Mouse (Mus musculus) intestine, embryonic 16.5 days (tissue): ENCODE measurements at regions not wholly inside any gene's neighbourhood (a gene's known extent, or its start where the extent isn't known, plus 50 kb on each side); places are given as distances from the start of the nearest gene placed in this dataset.
A peak's percentile ranks its signal among the peaks of the same experiment; 100 is the strongest.

ENCODE experiments used
- ATAC-seq: fragments of 200-750 bp; cut with Nextera tagmentation; 2 replicates; pipeline ENCODE4 v1.8.0; 2017; ENCODE audit warnings: moderate TSS enrichment, moderate library complexity
- H3K27ac ChIP-seq: fragments of 300-500 bp; sonication (generic); 2 replicates; pipeline ENCODE4 v1.5.1; 2014; ENCODE audit warnings: mild to moderate bottlenecking, low read length
- H3K27me3 ChIP-seq: fragments of 300-500 bp; sonication (generic); replicated peaks from 2 replicates; pipeline ENCODE4 v1.6.1; 2014; ENCODE audit warnings: low read length, control low read depth, mixed read lengths; ENCODE audit not compliant: control insufficient read depth, insufficient read depth
- H3K36me3 ChIP-seq: fragments of 300-500 bp; sonication (generic); 2 replicates; pipeline ENCODE4 v1.6.1; 2014; ENCODE audit warnings: low read length, control low read depth; ENCODE audit not compliant: control insufficient read depth, insufficient read depth
- H3K4me1 ChIP-seq: fragments of 300-500 bp; sonication (generic); 2 replicates; pipeline ENCODE4 v1.6.1; 2014; ENCODE audit warnings: low read length, control low read depth, mixed read lengths; ENCODE audit not compliant: control insufficient read depth, insufficient read depth
- H3K4me2 ChIP-seq: fragments of 300-500 bp; sonication (generic); 2 replicates; pipeline ENCODE4 v1.6.1; 2014; ENCODE audit warnings: low read depth, low read length, control low read depth
- H3K4me3 ChIP-seq: fragments of 300-500 bp; sonication (generic); 2 replicates; pipeline ENCODE4 v1.5.1; 2014; ENCODE audit warnings: mild to moderate bottlenecking, low read length
- H3K9ac ChIP-seq: fragments of 300-500 bp; sonication (generic); 2 replicates; pipeline ENCODE4 v1.6.1; 2014; ENCODE audit warnings: low read depth, low read length
- H3K9me3 ChIP-seq: fragments of 300-500 bp; sonication (generic); 2 replicates; pipeline ENCODE4 v1.6.1; 2016; ENCODE audit warnings: low read length, control low read depth; ENCODE audit not compliant: control insufficient read depth
- WGBS: fragments of 180-500 bp; shearing (Covaris S2); extraction: QIAGEN DNeasy Blood & Tissue Kit; methylation state at CpG from one replicate; pipeline ENCODE4 v1.1.7; 2014; 5-methylcytosine and 5-hydroxymethylcytosine counted together

DNA sequence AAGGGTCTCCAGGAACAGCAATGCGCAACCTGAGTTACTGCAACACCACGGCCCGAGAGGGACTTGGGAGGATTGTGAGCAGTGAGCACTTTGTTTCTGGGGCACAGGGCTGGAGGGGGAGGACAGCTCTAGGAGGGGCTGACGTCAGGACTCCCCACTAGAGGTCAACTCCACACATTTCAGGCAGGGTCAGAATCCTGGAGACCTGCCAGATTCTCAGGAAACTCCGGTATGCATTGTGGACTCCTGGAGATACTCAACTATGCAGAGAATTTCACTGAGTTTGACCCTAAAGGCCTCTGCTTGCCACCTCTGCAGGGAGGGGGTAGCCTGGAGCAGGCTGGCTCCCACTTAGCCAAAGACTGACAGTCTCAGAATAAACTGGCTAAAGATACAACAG, 84.1 kb upstream of the Stx16 start:
- WGBS = 54% methylated on average over 5 of the region's 5 CpGs
- H3K27ac ChIP-seq = no peak overlapping the region
- H3K4me3 ChIP-seq = no peak overlapping the region
- no peak overlapping the region for H3K9ac ChIP-seq
- H3K9me3 ChIP-seq = no peaks in the 10 kb centered on the region
- 0 out of 2 replicates have a peak, but pooled peaks cover 3% of the 10 kb centered on the region for H3K4me1 ChIP-seq
- H3K27me3 ChIP-seq = no peaks in the 10 kb centered on the region
- H3K4me2 ChIP-seq = no peak overlapping the region
- H3K36me3 ChIP-seq = no peaks in the 10 kb centered on the region
- peak; percentile 31; the same call in 1 of the 2 replicates for ATAC-seq

DNA sequence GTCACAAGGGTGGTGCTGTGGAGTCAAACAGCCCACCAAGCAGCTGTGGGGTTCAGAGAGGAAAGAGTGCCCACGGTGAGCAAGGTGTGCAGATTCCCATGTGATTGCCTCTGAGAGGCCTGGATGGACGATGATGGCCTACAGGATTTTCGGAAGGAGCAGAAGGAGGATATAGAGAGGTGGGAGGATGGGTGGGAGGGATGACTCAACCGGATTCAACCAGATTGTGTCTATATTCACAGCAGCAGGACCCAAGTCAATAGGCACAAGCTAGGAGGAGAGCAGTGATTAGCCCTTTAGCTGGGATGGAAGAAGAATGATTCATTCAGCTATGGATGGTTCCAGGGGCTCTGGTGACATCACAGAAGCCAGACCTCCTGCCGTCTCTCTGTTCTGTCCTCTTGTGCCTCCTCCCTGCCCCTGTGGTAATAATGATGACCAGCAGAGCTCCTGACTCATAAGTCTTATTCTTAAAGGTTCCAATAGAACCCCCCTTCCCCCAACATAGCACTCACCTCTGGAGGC, 82.6 kb upstream of the Stx16 start:
- WGBS = 77% methylated on average over 5 of the region's 5 CpGs
- no peak for ATAC-seq

DNA sequence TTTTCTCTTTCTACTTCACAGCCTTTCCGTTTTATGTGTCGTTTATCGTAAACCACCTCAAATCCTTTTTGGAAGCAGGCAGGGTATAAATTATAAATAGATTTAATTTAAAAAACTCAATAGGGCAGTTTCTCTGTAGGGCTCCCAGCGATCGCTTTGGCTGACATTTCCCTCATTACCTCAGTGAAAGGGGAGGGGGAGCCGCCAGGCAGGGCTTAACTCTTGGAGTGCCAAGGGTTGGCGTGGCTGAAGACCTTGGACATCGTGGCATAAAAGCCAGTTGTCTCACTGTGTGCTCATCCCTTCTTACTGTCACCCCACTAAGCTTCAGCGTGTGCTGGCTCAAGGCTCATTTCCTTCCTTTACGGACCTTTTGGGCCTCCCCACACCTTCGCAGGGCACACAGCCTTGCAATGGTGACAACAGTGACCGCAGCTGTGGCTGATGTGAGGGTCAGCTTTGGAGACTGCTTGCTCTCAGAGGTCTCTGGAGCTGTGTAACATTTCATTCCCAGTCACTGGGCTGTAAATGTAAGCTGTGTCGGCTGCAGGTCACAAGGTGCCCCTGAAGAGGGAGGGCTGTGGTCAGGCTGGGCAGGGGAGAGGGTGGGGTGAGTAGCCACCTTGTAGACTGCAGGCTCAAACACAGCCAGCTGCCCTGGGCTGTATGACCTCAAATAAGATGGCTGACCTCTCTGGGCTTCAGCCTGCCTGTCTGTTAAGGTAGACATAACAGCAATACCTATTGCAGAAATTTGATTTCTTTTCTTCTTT, 81.6 kb upstream of the Stx16 start:
- Histone ChIP-seq H3K4me2 (no peak overlapping the region), H3K4me1 (0 out of 2 replicates have a peak, but pooled peaks cover 3% of the 10 kb centered on the region), H3K4me3 (no peak overlapping the region), H3K27ac (no peak overlapping the region), H3K27me3 (no peaks in the 10 kb centered on the region), H3K36me3 (no peaks in the 10 kb centered on the region), H3K9me3 (no peaks in the 10 kb centered on the region), H3K9ac (no peak overlapping the region)
- peak; percentile 21; the same call in 1 of the 2 replicates for ATAC-seq
- 40% methylated on average over 13 of the region's 13 CpGs for WGBS

More for the DNA sequence above, 82.6 kb upstream of the Stx16 start:
- Histone ChIP-seq H3K9ac (no peak overlapping the region), H3K36me3 (no peaks in the 10 kb centered on the region), H3K9me3 (no peaks in the 10 kb centered on the region), H3K27me3 (no peaks in the 10 kb centered on the region), H3K4me3 (no peak overlapping the region), H3K4me1 (0 out of 2 replicates have a peak, but pooled peaks cover 3% of the 10 kb centered on the region), H3K27ac (no peak overlapping the region), H3K4me2 (no peak overlapping the region)

DNA sequence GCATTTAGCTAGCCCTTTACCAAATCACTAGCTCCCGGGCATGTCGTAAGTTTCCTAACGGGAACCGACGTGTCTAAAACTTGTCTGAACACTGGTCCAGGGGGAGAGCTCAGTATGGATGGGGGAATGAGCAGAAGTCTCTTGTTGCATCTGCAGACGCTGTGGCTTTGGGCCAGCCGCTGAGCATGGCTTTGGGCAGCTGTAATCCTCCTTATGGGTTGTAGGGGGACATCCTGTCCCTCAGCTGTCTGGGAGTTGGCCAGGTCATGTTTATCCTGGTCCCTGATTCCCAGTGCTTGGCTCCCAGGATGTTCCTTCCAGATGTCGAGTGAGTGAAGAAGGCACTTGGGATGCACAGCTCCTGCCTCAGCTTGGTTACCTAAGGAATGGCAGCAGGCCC, 71.4 kb upstream of the Stx16 start:
- Histone ChIP-seq H3K4me3 (no peak overlapping the region), H3K27ac (no peak overlapping the region)
- no peak for ATAC-seq

DNA sequence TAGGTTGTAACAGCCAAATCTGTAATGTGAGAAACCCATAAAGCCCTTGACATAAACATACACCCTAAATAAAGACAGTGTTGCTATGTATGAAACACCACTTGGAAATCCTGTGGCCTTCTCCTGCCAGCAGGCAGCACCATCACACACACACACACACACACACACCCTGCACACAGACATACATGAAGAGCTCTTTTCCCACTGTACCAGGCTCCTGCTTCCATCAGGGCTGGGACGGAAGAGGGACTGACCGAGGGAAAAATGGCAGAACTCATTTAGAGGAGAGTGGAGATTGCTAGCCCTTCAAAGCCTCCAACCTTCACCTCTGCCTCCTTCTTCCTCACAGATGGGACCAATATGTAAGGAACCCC, 68.1 kb upstream of the Stx16 start:
- H3K27me3 ChIP-seq = no peaks in the 10 kb centered on the region
- no peak overlapping the region for H3K4me3 ChIP-seq
- no peaks in the 10 kb centered on the region for H3K36me3 ChIP-seq
- peaks cover 7% of the 10 kb centered on the region; the same call in 1 of the 2 replicates for H3K9me3 ChIP-seq
- peak overlapping the region; percentile 68 for H3K27ac ChIP-seq
- no peak overlapping the region for H3K4me2 ChIP-seq
- WGBS = 47% methylated on average over 2 of the region's 2 CpGs
- H3K4me1 ChIP-seq = peaks cover 13% of the 10 kb centered on the region
- ATAC-seq = no peak; the same call in 1 of the 2 replicates
- H3K9ac ChIP-seq = 0 out of 2 replicates have a peak overlapping the region, but pooled peaks have one; percentile 48

More for the DNA sequence above, 71.4 kb upstream of the Stx16 start:
- Histone ChIP-seq H3K9me3 (peaks cover 7% of the 10 kb centered on the region; the same call in 1 of the 2 replicates), H3K27me3 (no peaks in the 10 kb centered on the region), H3K9ac (no peak overlapping the region), H3K4me1 (peaks cover 11% of the 10 kb centered on the region), H3K4me2 (no peak overlapping the region), H3K36me3 (no peaks in the 10 kb centered on the region)
- WGBS = 89% methylated on average over 8 of the region's 8 CpGs

DNA sequence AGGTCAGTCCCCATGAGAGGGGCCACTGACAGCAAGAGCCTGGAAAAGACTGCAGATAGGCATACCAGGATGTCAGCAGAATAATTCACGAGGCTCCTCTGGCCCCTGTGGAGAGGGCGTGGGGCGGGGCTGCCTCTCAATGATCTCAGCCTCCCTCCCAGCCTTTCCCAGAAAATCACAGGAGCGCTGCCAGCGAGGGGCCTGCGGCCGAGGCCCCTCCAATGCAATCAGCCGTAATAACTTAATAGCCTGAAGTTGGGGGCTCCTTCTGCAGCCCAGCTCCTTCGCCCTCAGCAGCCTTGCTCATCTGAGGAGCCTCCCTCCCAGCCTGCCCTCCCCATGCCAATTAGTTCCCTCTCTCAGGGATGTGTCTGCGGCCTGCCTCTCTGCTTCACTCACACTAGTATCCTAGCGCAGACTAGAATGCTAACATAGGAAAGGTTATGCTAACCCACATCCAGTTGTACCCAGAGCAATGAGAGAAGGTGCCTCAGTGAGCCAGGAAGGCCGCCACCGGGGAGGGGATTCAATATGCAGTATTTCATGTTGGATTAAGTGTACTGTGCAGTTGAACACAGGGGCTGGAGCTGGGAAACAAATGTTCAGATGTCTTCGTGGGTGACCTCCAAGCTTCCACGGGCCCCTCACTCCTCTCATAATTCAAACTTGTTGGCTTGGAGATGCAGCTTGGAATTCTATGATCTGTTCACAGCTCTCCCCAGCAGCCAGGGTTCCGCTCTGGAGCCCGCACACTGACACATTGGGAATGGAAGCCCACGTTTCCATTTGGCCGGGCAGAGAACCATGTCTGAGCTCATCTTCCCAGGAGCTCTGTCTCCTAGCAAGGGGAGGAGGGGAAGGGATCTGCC, 67.5 kb upstream of the Stx16 start:
- Histone ChIP-seq H3K9me3 (peaks cover 7% of the 10 kb centered on the region; the same call in 1 of the 2 replicates), H3K4me3 (no peak overlapping the region), H3K4me1 (peaks cover 13% of the 10 kb centered on the region), H3K4me2 (0 out of 2 replicates have a peak overlapping the region, but pooled peaks have one; percentile 2), H3K27me3 (no peaks in the 10 kb centered on the region), H3K36me3 (no peaks in the 10 kb centered on the region), H3K27ac (peak overlapping the region; percentile 68), H3K9ac (peak overlapping the region; percentile 48; the same call in 1 of the 2 replicates)
- WGBS = 34% methylated on average over 19 of the region's 19 CpGs
- ATAC-seq = peak; percentile 85

DNA sequence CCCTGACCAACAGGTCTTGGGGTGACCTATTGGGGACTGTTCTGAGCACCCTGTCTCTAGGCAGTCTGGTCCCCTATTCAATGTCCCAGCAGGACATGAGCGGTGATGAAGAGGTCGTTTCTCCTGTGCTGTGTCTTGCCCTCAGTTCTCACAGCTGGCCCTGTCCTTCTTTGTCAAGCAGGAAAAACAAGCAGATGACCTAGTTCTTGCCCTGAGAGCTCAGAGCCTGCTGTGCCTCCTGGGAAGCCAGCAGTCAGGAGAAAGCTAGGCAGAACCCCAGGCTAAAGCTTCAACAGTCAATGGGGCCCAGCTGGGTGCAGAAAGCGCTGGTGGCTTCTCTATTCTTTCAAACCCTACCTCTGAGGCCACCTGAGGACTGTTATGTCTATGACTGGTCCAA, 66.1 kb upstream of the Stx16 start:
- Histone ChIP-seq H3K36me3 (no peaks in the 10 kb centered on the region), H3K4me3 (no peak overlapping the region), H3K4me2 (no peak overlapping the region), H3K9me3 (no peaks in the 10 kb centered on the region), H3K9ac (no peak overlapping the region), H3K27ac (no peak overlapping the region), H3K4me1 (peaks cover 13% of the 10 kb centered on the region), H3K27me3 (no peaks in the 10 kb centered on the region)
- ATAC-seq = no peak
- 82% methylated on average over 3 of the region's 3 CpGs for WGBS

DNA sequence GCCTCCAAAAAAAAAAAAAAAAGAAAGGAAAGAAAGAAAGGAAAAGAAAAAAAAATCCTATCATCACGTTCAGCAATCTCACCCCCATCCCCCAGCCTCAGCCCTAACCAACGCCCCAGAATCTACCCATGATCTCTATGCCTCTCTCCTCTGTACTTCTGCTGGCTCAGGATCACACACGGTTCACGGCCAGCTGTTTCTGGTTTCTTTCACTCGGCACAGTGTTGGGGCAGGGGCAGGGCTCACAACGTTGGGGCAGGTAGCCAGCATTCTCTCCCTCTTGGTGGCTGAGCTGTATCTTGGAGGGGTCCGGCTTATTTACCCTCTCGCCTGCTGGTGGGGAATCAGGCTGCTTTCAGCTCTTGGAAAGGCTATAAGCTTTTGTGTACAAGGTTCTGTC, 64.7 kb upstream of the Stx16 start:
- Histone ChIP-seq H3K9ac (no peak overlapping the region), H3K4me1 (peaks cover 13% of the 10 kb centered on the region), H3K27me3 (no peaks in the 10 kb centered on the region), H3K4me2 (no peak overlapping the region), H3K27ac (peak overlapping the region; percentile 36), H3K36me3 (no peaks in the 10 kb centered on the region), H3K9me3 (no peaks in the 10 kb centered on the region), H3K4me3 (no peak overlapping the region)
- ATAC-seq = no peak
- WGBS = 39% methylated on average over 8 of the region's 8 CpGs

DNA sequence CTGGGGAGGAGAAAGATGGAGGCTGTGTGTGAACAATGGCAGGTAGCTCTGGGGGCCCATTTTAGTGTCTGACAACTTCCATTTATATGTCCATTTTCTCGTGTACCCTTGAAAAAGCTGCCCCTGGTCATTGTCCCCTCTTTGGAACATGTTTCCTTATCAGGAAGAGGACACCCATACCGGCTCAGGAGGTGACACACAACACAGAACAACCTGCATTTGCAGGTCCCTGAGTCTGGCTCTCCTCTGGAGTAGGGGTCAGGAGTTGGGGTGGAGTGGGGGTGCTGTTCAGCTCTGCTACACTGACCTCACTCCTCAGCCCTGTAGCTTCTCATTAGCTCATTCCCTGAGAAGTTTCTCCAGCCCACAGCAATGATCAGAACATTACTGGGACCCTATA, 61.7 kb upstream of the Stx16 start:
- no peak overlapping the region for H3K27ac ChIP-seq
- H3K36me3 ChIP-seq = no peaks in the 10 kb centered on the region
- no peaks in the 10 kb centered on the region for H3K9me3 ChIP-seq
- WGBS = 79% methylated on average over 2 of the region's 2 CpGs
- no peak overlapping the region for H3K4me2 ChIP-seq
- H3K27me3 ChIP-seq = no peaks in the 10 kb centered on the region
- H3K4me1 ChIP-seq = peaks cover 14% of the 10 kb centered on the region
- no peak for ATAC-seq
- H3K4me3 ChIP-seq = no peak overlapping the region
- H3K9ac ChIP-seq = 0 out of 2 replicates have a peak overlapping the region, but pooled peaks have one; percentile 6
